Mouse (Mus musculus): ENCODE measurements at regions not wholly inside any gene's neighbourhood (a gene's known extent, or its start where the extent isn't known, plus 50 kb on each side); places are given as distances from the start of the nearest gene placed in this dataset.

DNA sequence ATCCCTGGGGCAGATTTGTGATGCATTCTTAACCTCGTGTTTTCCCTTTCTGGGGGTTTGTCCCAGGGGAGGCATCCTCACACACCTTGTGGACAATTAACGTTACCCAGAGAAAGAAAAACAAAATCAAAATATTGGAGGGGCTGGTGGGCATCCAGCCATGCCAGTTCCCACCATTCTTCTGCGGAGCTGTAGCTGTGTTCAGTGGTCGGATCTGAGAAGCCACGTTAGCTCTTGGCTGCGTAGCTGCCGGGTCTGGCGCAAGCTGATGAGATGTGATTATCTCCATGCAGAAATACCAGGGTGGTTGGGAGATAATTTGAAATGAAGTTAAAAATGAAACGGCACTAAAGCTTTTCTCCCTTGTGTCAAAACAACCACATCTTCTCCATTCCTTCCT, 525.4 kb upstream of the Sall1 start:
- TF ChIP-seq CTCF (IDR thresholded peaks at IDR 0.05; ENCODE audit: control insufficient read depth, insufficient read depth, low read length) = no peak
- no peak for TF ChIP-seq POLR2A (IDR thresholded peaks at IDR 0.05; ENCODE audit: borderline replicate concordance, control insufficient read depth, low read depth, low read length)

All from bone marrow, adult 2 months (tissue).